Mouse (Mus musculus): ENCODE results near the gene Ptges2. TPM values are rescaled to one million over a fixed set of nuclear protein-coding genes. Genes with fewer than 3 reads are reported as not detected.
A peak's percentile ranks its signal among the peaks of the same experiment; 100 is the strongest.
"Not testable (repeated sequence)": the region's sequence is repeated elsewhere in the genome, so short reads cannot be mapped to it uniquely, and the experiment has no call there.

The Ptges2 gene
- polyA plus RNA-seq, 1 experiment = 39.1 TPM

DNA sequence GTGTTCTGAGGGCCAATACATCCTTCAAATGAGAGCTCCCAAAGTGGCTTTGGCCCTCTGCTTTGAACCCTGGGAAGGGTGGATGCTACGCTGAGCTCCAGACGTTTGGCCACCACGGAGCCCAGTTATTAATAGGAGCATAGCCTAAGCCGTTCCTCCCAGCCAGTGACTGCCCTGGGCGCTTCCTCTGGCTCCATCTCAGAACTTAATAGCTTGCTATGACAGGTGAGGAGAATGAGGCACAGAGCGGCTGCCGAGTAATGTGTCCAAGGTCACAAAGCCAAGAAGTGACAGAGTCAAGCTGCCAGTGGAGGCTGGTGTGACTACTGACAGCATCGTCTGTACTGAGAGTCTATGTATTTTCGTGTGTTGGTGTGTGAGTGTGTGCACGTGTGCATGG is 39.5 kb upstream of the Ptges2 start:
- peaks cover 7% of the 10 kb centered on the region for H3K79me2 ChIP-seq (ENCODE audit: control insufficient read depth, insufficient read depth)
- H3K4me3 ChIP-seq (ENCODE audit: insufficient read depth, poor library complexity, severe bottlenecking) = no peak overlapping the region
- H3ac ChIP-seq (ENCODE audit: control insufficient read depth, insufficient read length, low read depth) = no peak overlapping the region
- H3K27me3 ChIP-seq (ENCODE audit: control insufficient read depth, insufficient read depth, insufficient read length) = peaks cover 3% of the 10 kb centered on the region
- TF ChIP-seq CTCF (IDR thresholded peaks at IDR 0.05; ENCODE audit: control insufficient read depth, insufficient read depth, insufficient read length) (no peak), USF1 (IDR thresholded peaks at IDR 0.05; ENCODE audit: low read depth) (no peak), FOSL1 (IDR thresholded peaks at IDR 0.05; ENCODE audit: insufficient read depth, low read length, poor library complexity, severe bottlenecking) (no peak), MYOD1 (IDR thresholded peaks at IDR 0.05; ENCODE audit: control insufficient read depth, insufficient read length, low read depth) (no peak), MYOG (IDR thresholded peaks at IDR 0.05; ENCODE audit: control insufficient read depth, extremely low read depth, insufficient read length) (no peak), CEBPB (IDR thresholded peaks at IDR 0.05; ENCODE audit: low read depth) (no peak), MAX (IDR thresholded peaks at IDR 0.05) (no peak)
- no peaks in the 10 kb centered on the region for H3K36me3 ChIP-seq (ENCODE audit: control insufficient read depth, insufficient read depth)
- H3K79me3 ChIP-seq (ENCODE audit: low read depth) = no peaks in the 10 kb centered on the region

DNA sequence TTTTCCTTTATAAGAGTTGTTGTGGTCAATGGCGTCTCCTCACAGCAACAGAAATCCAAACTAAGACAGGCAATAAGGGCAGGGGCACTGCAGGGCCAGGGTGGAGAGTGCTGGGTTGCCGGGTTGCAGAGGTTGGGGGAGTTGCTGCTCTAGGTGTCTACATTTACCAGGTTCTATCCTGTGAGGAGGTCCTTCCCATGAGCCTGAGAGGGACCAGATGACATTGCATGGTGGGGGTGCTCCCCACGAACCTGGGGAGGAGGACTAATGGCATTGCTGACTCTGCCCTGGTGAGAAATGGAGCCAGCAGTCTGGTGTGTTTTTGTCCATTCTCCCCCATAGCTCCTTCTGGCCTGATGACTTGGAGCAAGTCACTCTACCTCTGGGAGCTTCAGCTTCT is 38.0 kb upstream of the Ptges2 start:
- H3K79me2 ChIP-seq (ENCODE audit: control insufficient read depth, insufficient read depth) = no peaks in the 10 kb centered on the region
- H3K4me3 ChIP-seq (ENCODE audit: insufficient read depth, poor library complexity, severe bottlenecking) = no peak overlapping the region
- H3ac ChIP-seq (ENCODE audit: control insufficient read depth, insufficient read length, low read depth) = no peak overlapping the region
- peaks cover 3% of the 10 kb centered on the region for H3K27me3 ChIP-seq (ENCODE audit: control insufficient read depth, insufficient read depth, insufficient read length)
- no peaks in the 10 kb centered on the region for H3K79me3 ChIP-seq (ENCODE audit: low read depth)
- TF ChIP-seq USF1 (IDR thresholded peaks at IDR 0.05; ENCODE audit: low read depth) (no peak), MYOD1 (IDR thresholded peaks at IDR 0.05; ENCODE audit: control insufficient read depth, insufficient read length, low read depth) (no peak), CEBPB (IDR thresholded peaks at IDR 0.05; ENCODE audit: low read depth) (no peak), FOSL1 (IDR thresholded peaks at IDR 0.05; ENCODE audit: insufficient read depth, low read length, poor library complexity, severe bottlenecking) (no peak), MAX (IDR thresholded peaks at IDR 0.05) (no peak), CTCF (IDR thresholded peaks at IDR 0.05; ENCODE audit: control insufficient read depth, insufficient read depth, insufficient read length) (no peak), MYOG (IDR thresholded peaks at IDR 0.05; ENCODE audit: control insufficient read depth, extremely low read depth, insufficient read length) (no peak)
- H3K36me3 ChIP-seq (ENCODE audit: control insufficient read depth, insufficient read depth) = no peaks in the 10 kb centered on the region

DNA sequence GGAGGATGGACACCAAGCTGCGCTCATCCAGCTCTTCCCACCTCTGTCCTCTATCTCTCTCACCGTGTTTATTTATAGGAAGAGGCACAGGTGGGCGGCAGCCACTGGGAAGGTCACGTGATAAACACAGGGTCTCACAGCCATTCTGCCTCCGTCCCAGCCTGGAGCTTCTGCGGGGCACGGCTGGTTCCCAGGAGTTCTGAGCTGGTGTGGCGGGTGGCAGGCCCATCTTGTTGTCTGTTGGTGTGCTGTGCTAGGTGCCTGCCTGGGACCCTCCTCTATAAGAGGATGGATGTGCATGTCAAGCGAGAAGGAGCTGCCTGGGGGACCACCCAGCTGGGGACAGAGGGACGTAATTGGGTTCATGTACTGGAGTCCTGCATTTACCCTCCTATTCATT is 37.3 kb upstream of the Ptges2 start:
- Histone ChIP-seq H3K79me3 (ENCODE audit: low read depth) (no peaks in the 10 kb centered on the region), H3K36me3 (ENCODE audit: control insufficient read depth, insufficient read depth) (no peaks in the 10 kb centered on the region), H3ac (ENCODE audit: control insufficient read depth, insufficient read length, low read depth) (no peak overlapping the region), H3K27me3 (ENCODE audit: control insufficient read depth, insufficient read depth, insufficient read length) (peaks cover 3% of the 10 kb centered on the region), H3K79me2 (ENCODE audit: control insufficient read depth, insufficient read depth) (peaks cover 3% of the 10 kb centered on the region), H3K4me3 (ENCODE audit: insufficient read depth, poor library complexity, severe bottlenecking) (no peak overlapping the region)
- TF ChIP-seq FOSL1 (IDR thresholded peaks at IDR 0.05; ENCODE audit: insufficient read depth, low read length, poor library complexity, severe bottlenecking) (no peak), MYOD1 (IDR thresholded peaks at IDR 0.05; ENCODE audit: control insufficient read depth, insufficient read length, low read depth) (no peak)

DNA sequence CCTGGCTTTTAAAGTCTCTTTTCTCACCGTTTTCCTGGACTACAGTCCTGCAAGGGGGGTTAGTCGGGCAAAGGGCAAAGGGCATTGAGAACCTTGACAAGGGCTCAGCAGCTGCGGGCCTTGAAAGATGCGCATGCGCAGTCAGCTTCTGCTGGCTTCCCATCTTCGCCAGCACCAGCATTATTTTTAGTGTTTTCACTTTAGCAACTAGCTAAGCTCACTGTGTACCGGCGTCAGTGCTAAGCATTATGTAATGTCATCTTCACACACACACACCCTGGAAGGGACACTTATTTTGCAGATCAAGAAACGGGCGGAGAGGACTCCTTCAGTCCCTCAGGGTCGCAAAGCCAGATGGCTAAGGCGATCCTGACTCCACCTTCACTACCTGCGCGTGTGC is 35.0 kb upstream of the Ptges2 start:
- Histone ChIP-seq H3K4me3 (ENCODE audit: insufficient read depth, poor library complexity, severe bottlenecking) (no peak overlapping the region), H3K79me3 (ENCODE audit: low read depth) (no peaks in the 10 kb centered on the region), H3ac (ENCODE audit: control insufficient read depth, insufficient read length, low read depth) (no peak overlapping the region), H3K36me3 (ENCODE audit: control insufficient read depth, insufficient read depth) (peaks cover 3% of the 10 kb centered on the region), H3K79me2 (ENCODE audit: control insufficient read depth, insufficient read depth) (peaks cover 18% of the 10 kb centered on the region), H3K27me3 (ENCODE audit: control insufficient read depth, insufficient read depth, insufficient read length) (peaks cover 3% of the 10 kb centered on the region)
- TF ChIP-seq CEBPB (IDR thresholded peaks at IDR 0.05; ENCODE audit: low read depth) (no peak), CTCF (IDR thresholded peaks at IDR 0.05; ENCODE audit: control insufficient read depth, insufficient read depth, insufficient read length) (no peak), FOSL1 (IDR thresholded peaks at IDR 0.05; ENCODE audit: insufficient read depth, low read length, poor library complexity, severe bottlenecking) (no peak), USF1 (IDR thresholded peaks at IDR 0.05; ENCODE audit: low read depth) (no peak), MAX (IDR thresholded peaks at IDR 0.05) (no peak)

DNA sequence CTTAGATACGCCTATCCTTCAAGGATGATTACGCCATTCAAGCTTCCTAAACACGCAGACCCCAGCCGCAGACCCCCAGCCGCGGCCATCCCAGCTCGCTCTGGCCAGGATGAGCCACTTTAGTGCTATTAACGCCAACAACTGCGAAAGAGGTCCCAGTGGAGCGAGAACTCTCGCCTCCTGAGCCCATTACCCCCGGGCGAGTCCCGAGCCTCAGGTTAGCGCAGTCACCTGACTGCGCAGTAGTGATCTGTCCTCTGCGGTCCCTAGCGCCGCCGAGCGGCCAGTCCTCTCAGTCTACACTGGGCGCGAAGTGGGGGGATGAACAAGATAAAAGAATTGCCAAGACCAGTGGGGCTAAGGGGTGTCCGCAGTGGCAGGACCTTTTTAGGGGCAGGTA is 34.3 kb upstream of the Ptges2 start:
- TF ChIP-seq USF1 (IDR thresholded peaks at IDR 0.05; ENCODE audit: low read depth) = no peak
- TF ChIP-seq MYOG (IDR thresholded peaks at IDR 0.05; ENCODE audit: control insufficient read depth, extremely low read depth, insufficient read length) = no peak
- no peak for TF ChIP-seq CEBPB (IDR thresholded peaks at IDR 0.05; ENCODE audit: low read depth)
- TF ChIP-seq CTCF (IDR thresholded peaks at IDR 0.05; ENCODE audit: control insufficient read depth, insufficient read depth, insufficient read length) = no peak
- TF ChIP-seq FOSL1 (IDR thresholded peaks at IDR 0.05; ENCODE audit: insufficient read depth, low read length, poor library complexity, severe bottlenecking) = no peak
- TF ChIP-seq MYOD1 (IDR thresholded peaks at IDR 0.05; ENCODE audit: control insufficient read depth, insufficient read length, low read depth) = no peak
- no peak for TF ChIP-seq MAX (IDR thresholded peaks at IDR 0.05)
- peaks cover 3% of the 10 kb centered on the region for H3K27me3 ChIP-seq (ENCODE audit: control insufficient read depth, insufficient read depth, insufficient read length)
- H3K4me3 ChIP-seq (ENCODE audit: insufficient read depth, poor library complexity, severe bottlenecking) = no peak overlapping the region
- H3K79me2 ChIP-seq (ENCODE audit: control insufficient read depth, insufficient read depth) = peaks cover 18% of the 10 kb centered on the region
- H3K36me3 ChIP-seq (ENCODE audit: control insufficient read depth, insufficient read depth) = peaks cover 3% of the 10 kb centered on the region
- peak overlapping the region; percentile 16 for H3ac ChIP-seq (ENCODE audit: control insufficient read depth, insufficient read length, low read depth)
- no peaks in the 10 kb centered on the region for H3K79me3 ChIP-seq (ENCODE audit: low read depth)

DNA sequence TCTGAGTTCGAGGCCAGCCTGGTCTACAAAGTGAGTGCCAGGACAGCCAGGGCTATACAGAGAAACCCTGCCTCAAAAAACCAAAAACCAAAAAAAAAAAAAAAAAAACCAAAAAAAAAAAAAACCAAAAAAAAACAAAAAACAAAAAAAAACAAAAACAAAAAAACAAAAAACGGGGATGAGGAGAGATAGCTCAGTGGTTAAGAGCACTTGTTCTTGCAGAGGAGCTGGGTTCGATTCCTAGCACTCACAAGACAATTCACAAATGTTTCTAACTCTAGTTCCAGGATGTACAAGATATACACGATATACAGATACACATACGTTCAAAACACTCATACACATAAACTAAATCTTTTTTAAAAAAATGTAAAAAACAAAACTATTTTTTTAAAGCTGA is 33.4 kb upstream of the Ptges2 start:
- not testable (repeated sequence) for H3K27me3 ChIP-seq (ENCODE audit: control insufficient read depth, insufficient read depth, insufficient read length); H3K79me3 ChIP-seq (ENCODE audit: low read depth)

More for the DNA sequence above, 33.4 kb upstream of the Ptges2 start:
- not testable (repeated sequence) for H3ac ChIP-seq (ENCODE audit: control insufficient read depth, insufficient read length, low read depth); H3K36me3 ChIP-seq (ENCODE audit: control insufficient read depth, insufficient read depth)
- peaks cover 18% of the 10 kb centered on the region for H3K79me2 ChIP-seq (ENCODE audit: control insufficient read depth, insufficient read depth)
- H3K4me3 ChIP-seq (ENCODE audit: insufficient read depth, poor library complexity, severe bottlenecking) = peak overlapping the region; percentile 75
